Mouse (Mus musculus): ENCODE data around the gene Nynrin. TPM values are rescaled to one million over a fixed set of nuclear protein-coding genes. Genes with fewer than 3 reads are reported as not detected.

Nynrin gene
- polyA plus RNA-seq, 1 experiment from 2014 or later: 22.4 TPM

DNA sequence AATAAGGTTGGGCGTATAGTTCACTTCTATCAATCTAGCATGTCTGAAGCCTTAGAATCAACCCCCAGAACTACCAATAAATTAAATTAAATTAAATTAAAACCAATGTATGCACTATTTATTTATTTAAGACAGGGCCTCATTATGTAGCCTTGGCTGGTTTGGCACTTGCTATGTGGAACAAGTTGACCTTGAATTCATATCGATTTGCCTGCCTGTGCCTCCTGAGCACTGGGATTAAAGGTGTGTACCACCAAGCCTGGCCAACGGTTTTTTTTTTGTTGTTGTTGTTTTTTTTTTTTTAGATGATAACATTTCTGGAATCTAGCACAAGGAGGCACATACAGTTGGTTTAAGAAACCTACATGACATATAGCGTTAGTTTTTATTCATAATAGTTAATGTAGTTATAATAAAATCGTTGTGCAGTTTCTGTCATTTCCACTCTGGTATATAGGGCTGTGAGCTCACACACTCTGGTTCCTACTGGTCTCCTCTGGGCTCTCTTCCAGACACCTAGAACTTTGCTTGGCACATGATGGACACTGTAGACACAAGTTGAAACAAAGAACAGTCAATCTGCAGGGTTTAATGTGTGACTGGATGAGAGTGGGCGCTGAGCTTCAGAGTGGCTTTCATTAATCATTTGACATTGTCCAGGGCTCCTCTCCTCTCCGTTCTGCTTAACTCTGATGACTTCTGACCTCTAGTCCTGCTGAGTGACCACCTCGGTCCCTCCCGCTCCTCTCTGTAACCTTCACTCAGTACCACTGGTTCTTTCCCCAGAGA, 8.1 kb upstream of the Nynrin start:
- Histone ChIP-seq H3K4me2 (no peak overlapping the region), H3K36me3 (no peaks in the 10 kb centered on the region), H3K27ac (no peak overlapping the region), H3K27me3 (no peaks in the 10 kb centered on the region), H3K9me3 (replicated peaks) (no peaks in the 10 kb centered on the region), H3K4me1 (no peaks in the 10 kb centered on the region), H3K4me3 (replicated peaks) (no peak overlapping the region), H3K9ac (no peak overlapping the region)
- ATAC-seq (replicated peaks; ENCODE audit: low FRiP score): peak; percentile 56
- 57% methylated on average over 9 of the region's 9 CpGs for WGBS

DNA sequence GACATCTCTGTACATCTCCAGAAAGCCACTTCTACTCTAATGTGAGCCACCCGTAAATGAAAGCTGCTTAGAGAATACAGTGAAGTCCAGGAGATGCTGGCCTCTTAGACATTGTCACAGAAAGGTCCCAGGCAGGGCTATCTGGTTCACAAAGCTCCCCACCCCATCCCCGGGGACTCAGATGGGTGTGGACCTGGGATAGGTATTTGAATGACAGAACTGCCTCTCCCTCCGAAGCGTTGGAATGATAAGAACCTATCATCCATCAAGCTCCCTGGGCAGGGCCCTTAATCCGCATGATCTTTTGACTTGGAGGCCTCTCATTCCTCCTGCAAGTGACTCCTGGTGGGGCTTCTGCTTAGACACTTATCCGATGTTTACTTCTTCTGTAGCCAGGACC, 2.9 kb upstream of the Nynrin start:
- no peak overlapping the region for H3K4me2 ChIP-seq
- no peaks in the 10 kb centered on the region for H3K27me3 ChIP-seq
- H3K9me3 ChIP-seq (replicated peaks): no peaks in the 10 kb centered on the region
- peaks cover 34% of the 10 kb centered on the region for H3K4me1 ChIP-seq
- no peak overlapping the region for H3K9ac ChIP-seq
- WGBS: 62% methylated on average over 6 of the region's 6 CpGs
- no peaks in the 10 kb centered on the region for H3K36me3 ChIP-seq
- no peak overlapping the region for H3K4me3 ChIP-seq (replicated peaks)
- no peak overlapping the region for H3K27ac ChIP-seq
- no peak for ATAC-seq (replicated peaks; ENCODE audit: low FRiP score)

GRCm38 (mm10) chr14:55852646-55853551, 911 bp upstream of the Nynrin start:
- H3K9ac ChIP-seq: peak overlapping the region; percentile 79; the same call in 1 of the 2 replicates
- peaks cover 54% of the 10 kb centered on the region for H3K4me1 ChIP-seq
- no peaks in the 10 kb centered on the region for H3K27me3 ChIP-seq
- peak; percentile 80 for ATAC-seq (replicated peaks; ENCODE audit: low FRiP score)
- peak overlapping the region; percentile 99 for H3K27ac ChIP-seq
- peak overlapping the region; percentile 81 for H3K4me2 ChIP-seq
- peaks cover 12% of the 10 kb centered on the region; the same call in 1 of the 2 replicates for H3K36me3 ChIP-seq
- no peaks in the 10 kb centered on the region for H3K9me3 ChIP-seq (replicated peaks)
- WGBS: 3% methylated on average over 11 of the region's 11 CpGs
- H3K4me3 ChIP-seq (replicated peaks): peak overlapping the region; percentile 74

DNA sequence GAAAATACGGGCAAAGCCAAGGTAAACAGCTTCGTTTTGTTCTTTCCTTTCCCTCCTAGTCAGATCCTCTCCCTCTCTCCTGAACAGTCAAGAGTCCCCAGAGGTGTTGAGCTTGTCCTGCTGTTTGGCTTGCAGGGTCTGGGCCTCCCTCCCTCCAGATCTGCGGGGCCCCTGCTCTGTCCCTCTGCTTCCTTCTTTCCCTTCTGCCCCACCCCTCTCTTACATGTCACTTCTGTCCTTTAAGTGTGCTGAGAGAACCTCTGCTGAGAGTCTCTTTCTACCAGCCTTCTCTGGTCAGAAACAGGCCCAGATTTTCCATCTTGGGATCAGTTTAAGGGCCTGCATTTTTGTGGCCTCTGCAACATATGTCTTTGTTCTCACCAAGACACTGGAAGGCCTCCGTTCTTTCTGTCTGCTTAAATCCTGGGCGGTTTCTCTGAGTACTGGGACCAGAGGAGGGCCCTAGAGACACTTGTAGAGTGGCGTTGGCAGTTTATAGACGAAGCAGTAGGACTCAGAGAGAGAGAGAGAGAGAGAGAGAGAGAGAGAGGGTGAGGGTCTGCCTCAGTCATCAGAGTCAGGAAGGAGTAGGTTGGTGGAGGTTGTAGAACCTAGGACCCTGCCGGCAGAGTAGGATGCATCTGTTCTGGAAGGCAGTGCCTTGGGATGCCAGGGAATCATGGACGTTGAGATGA, 743 bp downstream of the Nynrin start:
- WGBS: 0% methylated on average over 9 of the region's 9 CpGs
- Histone ChIP-seq H3K4me3 (replicated peaks) (peak overlapping the region; percentile 74), H3K27ac (peak overlapping the region; percentile 99), H3K9me3 (replicated peaks) (no peaks in the 10 kb centered on the region), H3K27me3 (no peaks in the 10 kb centered on the region), H3K9ac (peak overlapping the region; percentile 79), H3K4me2 (peak overlapping the region; percentile 81), H3K4me1 (peaks cover 62% of the 10 kb centered on the region), H3K36me3 (peaks cover 19% of the 10 kb centered on the region; the same call in 1 of the 2 replicates)
- ATAC-seq (replicated peaks; ENCODE audit: low FRiP score): no peak

- Histone ChIP-seq H3K27me3 (no peaks in the 10 kb centered on the region), H3K36me3 (peaks cover 19% of the 10 kb centered on the region; the same call in 1 of the 2 replicates), H3K4me2 (peak overlapping the region; percentile 81), H3K4me1 (peaks cover 66% of the 10 kb centered on the region), H3K9me3 (replicated peaks) (no peaks in the 10 kb centered on the region), H3K9ac (peak overlapping the region; percentile 79), H3K4me3 (replicated peaks) (peak overlapping the region; percentile 74), H3K27ac (peak overlapping the region; percentile 99)
- 0% methylated on average over 4 of the region's 4 CpGs for WGBS
- ATAC-seq (replicated peaks; ENCODE audit: low FRiP score): peak; percentile 27
These were observed 1.3 kb downstream of the Nynrin start for GRCm38 (mm10) chr14:55855101-55855561.

DNA sequence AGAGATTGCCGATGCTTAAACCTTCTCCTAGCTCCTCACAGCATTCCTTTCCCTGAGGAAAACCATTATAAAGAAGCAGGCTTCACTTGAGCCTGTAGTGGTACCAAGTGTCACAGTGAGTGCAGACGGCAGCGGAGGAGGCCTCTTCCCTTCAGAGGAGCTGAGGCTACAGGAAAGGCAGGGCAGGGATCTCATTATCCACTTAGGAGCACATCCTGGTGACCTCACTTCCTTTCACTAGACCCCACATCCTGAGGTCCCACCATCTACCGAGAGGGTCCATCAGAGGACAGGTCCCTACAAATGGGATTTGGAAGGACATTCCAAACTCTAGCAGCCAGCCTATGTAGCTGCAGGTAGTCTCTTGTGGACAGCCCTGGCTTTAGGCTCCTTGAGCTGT, 3.8 kb downstream of the Nynrin start:
- ATAC-seq (replicated peaks; ENCODE audit: low FRiP score): no peak
- peak overlapping the region; percentile 2; the same call in 1 of the 2 replicates for H3K4me3 ChIP-seq (replicated peaks)

DNA sequence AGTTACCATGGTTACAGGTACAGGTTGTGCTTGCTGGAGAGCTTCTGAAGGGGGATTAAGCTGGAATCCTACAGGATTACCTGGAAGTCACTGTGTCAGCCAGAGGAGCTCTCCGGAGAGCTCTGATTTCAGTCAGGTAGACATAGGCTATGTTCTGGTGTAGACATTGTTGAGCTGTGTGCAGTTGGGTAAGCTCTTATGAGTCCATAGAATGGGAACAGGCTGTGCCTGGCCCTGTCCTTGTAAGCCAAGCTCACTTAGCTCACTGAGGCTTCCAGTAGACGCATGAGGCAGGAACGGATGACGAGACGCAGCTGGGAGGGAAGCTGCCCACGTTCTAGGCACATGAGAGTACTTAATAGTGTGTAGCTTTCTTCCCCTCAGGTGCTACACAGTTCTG, 8.4 kb downstream of the Nynrin start:
- Histone ChIP-seq H3K4me3 (replicated peaks) (no peak overlapping the region), H3K27me3 (no peaks in the 10 kb centered on the region), H3K9ac (no peak overlapping the region), H3K36me3 (peaks cover 62% of the 10 kb centered on the region), H3K27ac (no peak overlapping the region), H3K4me1 (peaks cover 49% of the 10 kb centered on the region), H3K4me2 (no peak overlapping the region), H3K9me3 (replicated peaks) (no peaks in the 10 kb centered on the region)
- no peak for ATAC-seq (replicated peaks; ENCODE audit: low FRiP score)
- 65% methylated on average over 6 of the region's 6 CpGs for WGBS

More for the DNA sequence above, 3.8 kb downstream of the Nynrin start:
- Histone ChIP-seq H3K4me2 (peak overlapping the region; percentile 81), H3K27ac (peak overlapping the region; percentile 67), H3K9ac (no peak overlapping the region; the same call in 1 of the 2 replicates), H3K36me3 (peaks cover 23% of the 10 kb centered on the region; the same call in 1 of the 2 replicates), H3K4me1 (peaks cover 71% of the 10 kb centered on the region), H3K27me3 (no peaks in the 10 kb centered on the region), H3K9me3 (replicated peaks) (no peaks in the 10 kb centered on the region)
- 38% methylated on average over 4 of the region's 4 CpGs for WGBS

DNA sequence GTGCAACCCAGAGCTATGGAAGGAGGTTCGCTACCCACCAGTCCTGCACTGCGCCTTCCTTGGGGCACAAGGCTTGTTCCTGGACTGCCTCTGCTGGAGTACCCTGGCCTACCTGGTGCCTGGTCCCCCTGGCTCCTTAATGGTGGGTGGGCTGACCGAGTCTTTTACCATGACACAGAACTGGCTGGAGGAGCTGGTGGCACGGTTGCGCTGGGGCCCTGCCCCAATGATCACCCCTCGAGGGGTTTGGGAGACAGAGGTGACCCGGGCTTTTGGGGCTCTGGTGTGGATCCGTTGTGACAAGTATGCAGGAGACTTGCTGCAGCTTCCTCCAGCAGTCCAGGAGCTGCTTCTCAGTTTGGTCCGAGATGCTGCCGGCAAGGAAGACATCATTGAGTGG, 9.2 kb downstream of the Nynrin start:
- 92% methylated on average over 10 of the region's 10 CpGs for WGBS
- Histone ChIP-seq H3K4me3 (replicated peaks) (no peak overlapping the region), H3K36me3 (peaks cover 62% of the 10 kb centered on the region), H3K4me2 (no peak overlapping the region), H3K27ac (no peak overlapping the region), H3K4me1 (peaks cover 41% of the 10 kb centered on the region), H3K9me3 (replicated peaks) (no peaks in the 10 kb centered on the region), H3K9ac (no peak overlapping the region), H3K27me3 (no peaks in the 10 kb centered on the region)
- ATAC-seq (replicated peaks; ENCODE audit: low FRiP score): no peak

- WGBS: 27% methylated on average over 7 of the region's 7 CpGs
- H3K27me3 ChIP-seq: no peaks in the 10 kb centered on the region
- no peak overlapping the region for H3K9ac ChIP-seq
- ATAC-seq (replicated peaks; ENCODE audit: low FRiP score): peak; percentile 71; the same call in 1 of the 2 replicates
- H3K4me1 ChIP-seq: peaks cover 36% of the 10 kb centered on the region
- no peak overlapping the region for H3K4me3 ChIP-seq (replicated peaks)
- H3K36me3 ChIP-seq: peaks cover 67% of the 10 kb centered on the region
- H3K9me3 ChIP-seq (replicated peaks): no peaks in the 10 kb centered on the region
- 0 out of 2 replicates have a peak overlapping the region, but pooled peaks have one; percentile 37 for H3K27ac ChIP-seq
- H3K4me2 ChIP-seq: no peak overlapping the region
These were observed 10.0 kb downstream of the Nynrin start for GRCm38 (mm10) chr14:55863773-55864172.

DNA sequence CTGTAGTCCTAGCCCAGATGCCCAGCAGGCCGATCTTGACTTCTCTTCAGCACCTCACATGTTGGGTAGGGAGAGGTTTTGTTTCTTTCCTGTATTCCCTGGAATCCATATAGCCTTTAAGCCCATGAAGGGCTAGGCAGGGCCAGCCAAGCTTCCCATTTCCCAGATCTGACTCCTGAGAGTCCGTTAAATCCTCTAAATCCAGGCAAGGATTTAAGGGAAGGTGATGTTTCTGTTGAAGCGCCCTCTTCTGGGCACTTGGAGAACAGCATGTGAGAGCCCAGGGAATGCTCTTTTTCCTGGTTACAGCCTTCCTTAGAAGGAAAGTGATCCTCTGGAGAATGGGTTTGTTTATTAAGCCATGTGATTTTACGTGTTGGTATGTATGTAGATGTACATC, 13.2 kb downstream of the Nynrin start:
- ATAC-seq (replicated peaks; ENCODE audit: low FRiP score): no peak
- Histone ChIP-seq H3K9ac (no peak overlapping the region), H3K9me3 (replicated peaks) (no peaks in the 10 kb centered on the region), H3K4me2 (no peak overlapping the region), H3K4me3 (replicated peaks) (no peak overlapping the region), H3K27me3 (no peaks in the 10 kb centered on the region), H3K4me1 (peaks cover 18% of the 10 kb centered on the region), H3K27ac (no peak overlapping the region), H3K36me3 (peaks cover 94% of the 10 kb centered on the region)
- 38% methylated on average over 4 of the region's 4 CpGs for WGBS

GRCm38 (mm10) chr14:55868230-55869026, 14.6 kb downstream of the Nynrin start:
- Histone ChIP-seq H3K36me3 (peaks cover 95% of the 10 kb centered on the region), H3K4me3 (replicated peaks) (no peak overlapping the region), H3K9me3 (replicated peaks) (no peaks in the 10 kb centered on the region), H3K9ac (no peak overlapping the region), H3K27me3 (no peaks in the 10 kb centered on the region), H3K4me1 (peaks cover 9% of the 10 kb centered on the region), H3K4me2 (no peak overlapping the region), H3K27ac (no peak overlapping the region)
- ATAC-seq (replicated peaks; ENCODE audit: low FRiP score): no peak
- WGBS: 81% methylated on average over 14 of the region's 14 CpGs
